Mouse (Mus musculus): ENCODE measurements at regions not wholly inside any gene's neighbourhood (a gene's known extent, or its start where the extent isn't known, plus 50 kb on each side); places are given as distances from the start of the nearest gene placed in this dataset.

DNA sequence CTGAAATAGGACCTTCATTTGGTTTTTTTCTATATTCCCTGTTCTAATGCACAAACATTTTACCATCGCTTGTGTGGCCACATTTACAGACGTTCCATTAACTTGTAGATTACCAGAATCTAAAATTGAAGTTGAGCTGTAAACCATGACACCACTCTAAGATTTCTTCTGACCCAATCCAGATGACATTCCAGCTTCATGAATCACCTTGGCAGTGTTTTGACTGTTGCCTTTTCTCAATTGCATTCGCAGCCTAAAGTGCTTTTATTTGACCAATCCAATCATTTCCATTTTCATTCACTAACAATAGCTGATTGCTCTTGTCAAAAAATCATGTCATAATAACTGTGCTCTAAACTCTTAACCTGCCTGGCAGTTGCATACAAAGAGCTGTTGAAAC lies 144.8 kb downstream of the Mdfic start:
- no peak for ATAC-seq

GRCm38 (mm10) chr6:15882288-15882903 lies 161.9 kb downstream of the Mdfic start:
- ATAC-seq, result no peak

DNA sequence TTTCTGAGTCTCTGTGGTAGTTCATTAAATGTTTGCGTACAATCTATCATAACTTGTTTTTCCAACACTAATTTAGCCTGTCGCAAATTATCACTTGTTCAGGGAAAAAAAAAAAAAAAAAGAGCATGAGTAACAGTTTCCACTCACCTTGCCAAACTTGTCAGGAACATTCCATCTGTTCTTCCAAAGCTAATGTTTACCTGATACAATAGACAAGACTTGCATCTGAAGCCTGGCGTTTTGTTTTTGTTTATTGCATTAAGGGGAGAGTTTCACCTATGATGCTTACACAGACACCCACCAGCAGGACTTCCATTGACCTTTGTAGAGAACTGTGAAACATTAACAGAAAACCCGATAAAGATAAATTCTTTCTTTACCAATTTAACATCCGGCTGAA lies 172.6 kb downstream of the Mdfic start:
- no peak for ATAC-seq

DNA sequence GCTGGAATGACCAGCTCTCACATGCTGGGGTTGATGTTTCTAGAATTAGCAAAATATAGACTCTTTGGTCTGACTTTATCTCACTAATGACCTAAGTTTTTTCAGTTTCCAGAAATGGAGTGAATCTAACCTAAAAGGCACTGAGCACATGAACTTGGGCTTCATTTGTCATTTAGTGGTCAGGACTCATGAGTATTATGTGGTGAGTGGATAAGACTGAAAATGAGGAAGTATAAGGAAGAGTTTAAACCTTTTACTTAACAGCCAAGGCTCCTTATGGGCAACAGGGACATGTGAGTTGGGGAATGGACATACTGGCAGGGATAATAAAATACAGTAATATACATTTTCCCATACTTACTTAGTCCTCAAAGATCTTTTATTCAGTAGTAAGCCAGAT lies 180.0 kb downstream of the Mdfic start:
- no peak for ATAC-seq

DNA sequence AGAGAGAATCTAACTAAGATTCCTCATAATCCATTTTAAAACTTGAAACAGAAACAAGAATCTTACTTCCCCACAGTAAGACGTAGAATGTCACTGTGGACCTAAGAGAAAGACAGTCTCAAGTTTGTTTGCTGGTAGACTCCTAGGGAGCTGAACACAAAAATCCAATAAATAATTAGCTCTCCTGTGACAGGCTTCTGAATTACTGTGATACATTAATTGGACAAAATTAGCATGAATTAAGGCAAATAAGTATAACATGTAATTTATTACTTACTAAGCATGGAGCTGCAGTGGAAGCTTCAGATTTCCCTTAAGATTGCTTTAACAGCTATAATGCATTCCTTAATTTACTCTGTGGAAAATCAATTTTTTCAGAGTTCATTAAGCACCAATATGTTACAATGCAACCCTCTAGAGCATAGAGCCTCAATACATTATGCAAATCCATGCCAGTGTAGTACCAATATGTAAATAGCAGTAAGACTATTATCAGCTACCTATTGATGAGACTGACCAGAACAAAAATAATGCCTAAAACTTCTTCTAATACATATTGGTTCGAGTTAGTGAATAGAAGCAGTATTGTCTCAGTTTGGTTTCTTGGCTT lies 182.3 kb downstream of the Mdfic start:
- no peak for ATAC-seq

- no peak for ATAC-seq
Measured at GRCm38 (mm10) chr6:15910420-15911167, 190.1 kb downstream of the Mdfic start.

- no peak for ATAC-seq
Measured at GRCm38 (mm10) chr6:15929650-15930049, 209.2 kb downstream of the Mdfic start.

- ATAC-seq, result peak; percentile 26
Measured at GRCm38 (mm10) chr6:15950251-15950650, 229.8 kb downstream of the Mdfic start.

GRCm38 (mm10) chr6:15987334-15987733 lies 266.9 kb downstream of the Mdfic start:
- no peak for ATAC-seq

Data from CD4-positive, CD25-positive, alpha-beta regulatory T cell, adult 4 months (primary cell).